Mouse (Mus musculus): ENCODE results near the gene Inka1.
"Not testable (repeated sequence)": the region's sequence is repeated elsewhere in the genome, so short reads cannot be mapped to it uniquely, and the experiment has no call there.

Inka1 gene

GRCm38 (mm10) chr9:107985131-107986119 lies at the start of gene Inka1:
Gene Inka1 (minus strand): TSS chr9:107985879.
- peak; percentile 82 for DNase-seq (ENCODE audit: low spot score)

- no peak for DNase-seq (ENCODE audit: low spot score)
Observed at GRCm38 (mm10) chr9:108032126-108032525, 46.4 kb upstream of the Inka1 start.

- no peak for DNase-seq (ENCODE audit: low spot score)
Observed at GRCm38 (mm10) chr9:108027867-108028266, 42.2 kb upstream of the Inka1 start.

GRCm38 (mm10) chr9:108026584-108026983 lies 40.9 kb upstream of the Inka1 start:
- DNase-seq (ENCODE audit: low spot score) = no peak

GRCm38 (mm10) chr9:108023216-108023615 lies 37.5 kb upstream of the Inka1 start:
- DNase-seq (ENCODE audit: low spot score) = no peak

- no peak for DNase-seq (ENCODE audit: low spot score)
Observed at GRCm38 (mm10) chr9:108020741-108021140, 35.1 kb upstream of the Inka1 start.

GRCm38 (mm10) chr9:108017127-108017526 lies 31.4 kb upstream of the Inka1 start:
- DNase-seq (ENCODE audit: low spot score) = no peak

GRCm38 (mm10) chr9:108013577-108013976 lies 27.9 kb upstream of the Inka1 start:
- DNase-seq (ENCODE audit: low spot score) = not testable (repeated sequence)

- no peak for DNase-seq (ENCODE audit: low spot score)
Observed at GRCm38 (mm10) chr9:108010385-108010784, 24.7 kb upstream of the Inka1 start.

GRCm38 (mm10) chr9:108008041-108008440 lies 22.4 kb upstream of the Inka1 start:
- DNase-seq (ENCODE audit: low spot score) = no peak

- DNase-seq (ENCODE audit: low spot score) = peak; percentile 34
Observed at GRCm38 (mm10) chr9:108003531-108003890, 17.8 kb upstream of the Inka1 start.

GRCm38 (mm10) chr9:108002778-108003530 lies 17.3 kb upstream of the Inka1 start:
- no peak for DNase-seq (ENCODE audit: low spot score)

- DNase-seq (ENCODE audit: low spot score) = peak; percentile 100
Observed at GRCm38 (mm10) chr9:108001922-108002770, 16.5 kb upstream of the Inka1 start, which contains the start of gene Ip6k1. Gene Ip6k1 (plus strand): TSS chr9:108002501.

GRCm38 (mm10) chr9:107996049-107996448 lies 10.4 kb upstream of the Inka1 start, which contains the start of gene Gm20662:
Gene Gm20662 (plus strand): TSS chr9:107996349.
- DNase-seq (ENCODE audit: low spot score) = no peak

GRCm38 (mm10) chr9:107995513-107995912 lies 9.8 kb upstream of the Inka1 start:
- DNase-seq (ENCODE audit: low spot score) = no peak

GRCm38 (mm10) chr9:107994464-107994863 lies 8.8 kb upstream of the Inka1 start:
- no peak for DNase-seq (ENCODE audit: low spot score)

- no peak for DNase-seq (ENCODE audit: low spot score)
Observed at GRCm38 (mm10) chr9:107993013-107993412, 7.3 kb upstream of the Inka1 start.

- DNase-seq (ENCODE audit: low spot score) = no peak
Observed at GRCm38 (mm10) chr9:107992197-107992596, 6.5 kb upstream of the Inka1 start, which contains the start of gene Cdhr4. Gene Cdhr4 (plus strand): TSS chr9:107992497.

GRCm38 (mm10) chr9:107987950-107988349 lies 2.3 kb upstream of the Inka1 start:
- no peak for DNase-seq (ENCODE audit: low spot score)

- DNase-seq (ENCODE audit: low spot score) = peak; percentile 87
Observed at GRCm38 (mm10) chr9:107986376-107986775, 697 bp upstream of the Inka1 start.

- DNase-seq (ENCODE audit: low spot score) = no peak
Observed at GRCm38 (mm10) chr9:107984754-107985055, 974 bp downstream of the Inka1 start.

All from retina, embryonic 14.5 days (tissue).